Mouse (Mus musculus) thymus, adult 2 months (tissue): ENCODE data around the gene Orc1. TPM values are rescaled to one million over a fixed set of nuclear protein-coding genes. Genes with fewer than 3 reads are reported as not detected.
A peak's percentile ranks its signal among the peaks of the same experiment; 100 is the strongest.

Experiments
- DNase-seq: peaks from one replicate; pipeline ENCODE4 v3.0.0; 2021
- H3K27ac ChIP-seq: fragments of 200-500 bp; 2 replicates; pipeline ENCODE4 v1.5.1; 2012; ENCODE audit warnings: low read length, control low read depth; ENCODE audit not compliant: control insufficient read depth, insufficient read depth
- H3K27me3 ChIP-seq: fragments of 200-500 bp; 2 replicates; pipeline ENCODE4 v1.6.1; 2012; ENCODE audit warnings: mild to moderate bottlenecking, low read length, moderate library complexity, mixed read lengths; ENCODE audit not compliant: control insufficient read depth, insufficient read depth
- H3K36me3 ChIP-seq: fragments of 200-500 bp; 2 replicates; pipeline ENCODE4 v1.6.1; 2012; ENCODE audit warnings: mild to moderate bottlenecking, low read length, moderate library complexity; ENCODE audit not compliant: control insufficient read depth, insufficient read depth
- H3K4me1 ChIP-seq: fragments of 200-500 bp; replicated peaks from 2 replicates; pipeline ENCODE4 v1.6.1; 2012; ENCODE audit warnings: low read length; ENCODE audit not compliant: control insufficient read depth, insufficient read depth
- H3K4me3 ChIP-seq: fragments of 200-500 bp; 2 replicates; pipeline ENCODE4 v1.5.1; 2012; ENCODE audit warnings: mild to moderate bottlenecking, low read length, control low read depth, moderate library complexity; ENCODE audit not compliant: control insufficient read depth, insufficient read depth
- CTCF ChIP-seq: fragments of 200-500 bp; IDR thresholded peaks from 2 replicates; pipeline ENCODE4 v1.5.1; 2012; ENCODE audit warnings: mild to moderate bottlenecking, control low read depth, low read length, moderate library complexity, borderline replicate concordance; ENCODE audit not compliant: control insufficient read depth, poor library complexity, insufficient read depth; ENCODE audit errors: extremely low read depth
- POLR2A ChIP-seq: fragments of 200-500 bp; IDR thresholded peaks from 2 replicates; pipeline ENCODE4 v1.6.1; 2012; ENCODE audit warnings: mild to moderate bottlenecking, low read length, control low read depth, moderate library complexity; ENCODE audit not compliant: control insufficient read depth, poor library complexity, insufficient read depth; ENCODE audit errors: extremely low read depth
- WGBS: fragments of 180-500 bp; shearing (Covaris S2); methylation state at CpG from one replicate; pipeline ENCODE4 v1.1.7; 2018; 5-methylcytosine and 5-hydroxymethylcytosine counted together
- polyA plus RNA-seq: library from polyadenylated mRNA; depleted of rRNA; stranded (reverse); fragments of >200 nt; gene quantifications from 2 replicates; pipeline ENCODE4 v1.2.3, GENCODE M21; 2012; rRNA removed

The Orc1 gene
- polyA plus RNA-seq, 1 experiment, result 3.8 TPM

DNA sequence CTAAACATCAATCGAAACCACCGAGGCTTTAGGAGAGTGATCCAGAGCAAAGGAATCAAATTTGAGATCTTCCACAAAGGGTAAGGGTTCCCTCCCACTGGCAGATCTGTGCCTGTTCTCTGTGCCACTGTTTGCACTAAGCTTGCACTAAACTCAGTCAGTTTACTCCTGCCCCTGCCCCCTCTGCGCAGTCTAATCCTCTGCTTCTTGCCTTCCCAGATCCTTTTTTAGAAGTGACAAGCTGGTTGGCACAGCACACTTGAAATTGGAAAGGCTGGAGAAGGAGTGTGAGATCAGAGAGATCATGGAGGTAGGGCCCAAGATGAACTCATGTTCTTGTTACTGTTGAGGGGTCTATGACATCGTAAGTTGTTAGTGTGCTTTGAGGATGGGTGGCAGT lies 52.4 kb downstream of the Orc1 start:
- Histone ChIP-seq H3K4me1 (no peaks in the 10 kb centered on the region), H3K36me3 (peaks cover 68% of the 10 kb centered on the region), H3K27ac (no peak overlapping the region), H3K4me3 (no peak overlapping the region), H3K27me3 (no peaks in the 10 kb centered on the region)
- DNase-seq, result no peak
- over 99% methylated on average over 4 of the region's 4 CpGs for whole genome bisulfite sequencing
- no peak for TF ChIP-seq CTCF
- no peak for TF ChIP-seq POLR2A

DNA sequence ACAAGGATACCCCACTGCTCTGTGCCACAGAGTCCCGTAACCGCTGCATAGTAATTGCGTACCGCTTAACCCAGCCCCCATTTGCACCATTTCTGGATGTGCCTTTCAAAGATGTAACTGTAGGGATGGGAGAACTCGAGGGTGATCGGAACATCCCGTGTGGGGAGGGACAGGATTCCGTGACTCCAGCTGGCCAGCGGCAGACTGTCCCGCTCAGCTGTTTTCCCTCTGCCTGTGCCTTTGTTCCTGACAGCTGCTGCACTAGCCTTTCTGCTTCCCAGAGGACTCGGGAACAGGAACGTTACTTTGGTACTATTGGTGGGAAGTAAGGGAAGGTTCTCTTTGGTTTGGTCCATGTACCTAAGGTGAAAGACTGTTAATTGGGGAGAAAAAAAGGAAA lies 54.5 kb downstream of the Orc1 start:
- Histone ChIP-seq H3K27me3 (no peaks in the 10 kb centered on the region), H3K4me3 (no peak overlapping the region), H3K36me3 (peaks cover 48% of the 10 kb centered on the region), H3K27ac (no peak overlapping the region), H3K4me1 (no peaks in the 10 kb centered on the region)
- TF ChIP-seq CTCF (no peak), POLR2A (no peak)
- DNase-seq, result no peak
- WGBS, result 96% methylated on average over 12 of the region's 12 CpGs

DNA sequence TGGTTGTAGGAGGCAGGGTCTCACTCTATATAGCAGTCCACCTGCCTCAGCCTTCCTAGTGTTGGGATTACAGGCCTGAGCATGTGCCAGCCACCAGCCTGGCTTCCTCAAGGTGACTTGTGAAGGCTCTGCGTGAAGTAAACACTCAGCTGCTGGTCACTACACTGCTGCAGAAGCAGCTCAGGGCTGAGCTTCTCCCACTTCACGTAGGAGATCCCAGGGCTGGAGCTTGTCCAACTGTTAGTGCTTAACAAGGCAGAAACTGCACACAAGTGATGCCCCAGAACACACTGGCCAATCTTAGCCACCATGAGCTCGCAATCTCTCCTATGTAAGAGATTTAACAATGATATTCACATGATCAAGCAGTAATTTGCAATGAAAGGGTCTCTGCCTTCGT lies 55.5 kb downstream of the Orc1 start:
- 92% methylated on average over 4 of the region's 4 CpGs for WGBS
- TF ChIP-seq CTCF, result no peak
- no peak for TF ChIP-seq POLR2A
- H3K4me3 ChIP-seq, result no peak overlapping the region
- no peaks in the 10 kb centered on the region for H3K4me1 ChIP-seq
- H3K27me3 ChIP-seq, result no peaks in the 10 kb centered on the region
- H3K36me3 ChIP-seq, result peaks cover 38% of the 10 kb centered on the region
- H3K27ac ChIP-seq, result no peak overlapping the region
- DNase-seq, result no peak

DNA sequence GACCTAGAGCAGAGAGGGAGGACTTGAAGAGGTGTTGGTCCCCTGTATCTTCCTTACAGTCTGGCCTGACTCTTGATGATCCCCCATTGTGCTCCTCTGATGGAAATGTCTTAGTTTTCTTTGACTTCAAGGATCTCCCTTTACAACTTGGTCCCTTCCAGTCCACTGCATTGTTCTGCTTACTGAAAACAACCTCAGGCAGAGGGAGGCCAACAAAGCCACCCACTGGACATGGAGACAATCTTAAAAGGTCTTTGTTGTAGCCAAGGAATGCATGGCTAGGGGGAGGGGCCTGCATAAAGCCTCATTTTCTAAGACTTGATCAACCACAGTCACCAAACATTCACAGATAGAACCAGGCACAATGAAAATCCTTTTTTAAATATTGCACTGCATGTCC lies 55.9 kb downstream of the Orc1 start:
- no peak for TF ChIP-seq POLR2A
- TF ChIP-seq CTCF, result no peak
- Histone ChIP-seq H3K27me3 (no peaks in the 10 kb centered on the region), H3K4me3 (no peak overlapping the region), H3K27ac (no peak overlapping the region), H3K36me3 (peaks cover 34% of the 10 kb centered on the region), H3K4me1 (no peaks in the 10 kb centered on the region)
- DNase-seq, result no peak

DNA sequence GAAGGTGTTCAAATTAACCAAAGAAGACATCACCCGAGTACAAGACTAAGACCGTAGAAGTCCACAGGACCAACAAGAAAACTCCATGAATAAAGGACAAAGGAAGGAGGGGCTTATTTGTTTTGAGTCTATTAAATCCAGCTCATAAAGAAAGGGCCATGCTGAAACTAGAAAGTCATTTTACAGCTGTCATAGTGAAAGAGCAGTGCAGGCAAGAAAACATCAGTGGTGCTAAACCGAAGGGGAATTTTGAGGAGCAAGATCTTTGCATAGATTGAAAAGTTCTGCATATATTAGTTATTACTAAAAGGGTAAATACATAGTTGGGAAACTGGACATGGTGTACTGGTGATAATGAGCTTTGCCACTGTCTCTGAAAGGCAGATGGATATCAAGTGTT lies 58.5 kb downstream of the Orc1 start:
- Histone ChIP-seq H3K27ac (no peak overlapping the region), H3K4me1 (no peaks in the 10 kb centered on the region), H3K36me3 (peaks cover 12% of the 10 kb centered on the region), H3K27me3 (no peaks in the 10 kb centered on the region), H3K4me3 (no peak overlapping the region)
- 97% methylated on average over 3 of the region's 3 CpGs for WGBS
- DNase-seq, result no peak
- TF ChIP-seq CTCF (no peak), POLR2A (no peak)

DNA sequence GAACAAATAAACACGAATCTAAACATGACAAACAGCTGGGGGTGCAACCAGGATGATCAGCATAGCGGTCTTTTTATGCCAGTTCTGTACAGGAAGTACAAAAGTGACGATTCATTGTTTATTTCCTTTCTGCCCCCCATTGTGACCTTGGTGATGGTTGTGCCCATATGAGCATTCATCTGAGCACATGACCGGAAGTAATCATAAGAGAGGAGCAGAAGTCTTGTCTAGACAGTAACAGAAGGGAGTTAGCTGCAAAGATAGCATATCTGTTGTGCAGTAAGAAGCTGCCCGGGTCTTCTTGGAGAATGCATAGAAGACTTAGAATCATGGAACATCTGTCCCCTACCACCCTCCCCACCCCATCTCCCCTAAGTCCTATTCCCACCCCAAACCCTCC lies 59.5 kb downstream of the Orc1 start:
- peaks cover 1% of the 10 kb centered on the region for H3K36me3 ChIP-seq
- H3K4me3 ChIP-seq, result no peak overlapping the region
- WGBS, result 43% methylated on average over 5 of the region's 5 CpGs
- no peaks in the 10 kb centered on the region for H3K4me1 ChIP-seq
- peak; percentile 7 for DNase-seq
- TF ChIP-seq CTCF, result no peak
- no peak overlapping the region for H3K27ac ChIP-seq
- no peaks in the 10 kb centered on the region for H3K27me3 ChIP-seq

DNA sequence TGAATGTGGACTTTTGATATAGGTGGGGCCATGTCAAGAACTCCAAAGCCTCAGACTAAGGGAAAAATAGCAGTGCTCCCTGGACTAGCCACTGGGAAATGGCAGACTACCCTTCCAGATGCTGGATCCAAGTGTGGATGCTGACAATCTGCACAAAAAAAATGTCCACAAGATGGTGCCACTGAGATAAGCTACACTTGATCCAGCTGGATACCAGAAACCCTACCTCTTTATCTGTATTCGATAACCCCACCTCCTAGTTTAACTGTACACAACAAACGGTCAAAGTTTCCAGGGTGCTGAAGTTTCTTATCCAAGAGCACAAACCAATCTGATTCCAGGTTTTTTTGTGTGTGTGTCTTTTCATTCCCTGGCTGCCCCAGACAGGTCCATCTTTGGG lies 85.2 kb downstream of the Orc1 start:
- Histone ChIP-seq H3K27me3 (no peaks in the 10 kb centered on the region), H3K36me3 (no peaks in the 10 kb centered on the region), H3K4me1 (no peaks in the 10 kb centered on the region), H3K4me3 (no peak overlapping the region), H3K27ac (no peak overlapping the region)
- TF ChIP-seq POLR2A (no peak), CTCF (no peak)
- no peak for DNase-seq
- WGBS, result 55% methylated on average over 2 of the region's 2 CpGs

Other genes with a start within 250 kb of the Orc1 start
- not detected in 2 replicates for gene Shisal2a, start 196.1 kb upstream of the Orc1 start, polyA plus RNA-seq
- gene Gpx7, start 172.5 kb upstream of the Orc1 start, polyA plus RNA-seq, result 3.7 and 4.7 TPM in 2 replicates
- gene Tut4, start 120.0 kb upstream of the Orc1 start, polyA plus RNA-seq, result 93.5 and 105 TPM in 2 replicates
- 7.2 and 8.0 TPM in 2 replicates for gene Prpf38a, start 87 bp upstream of the Orc1 start, polyA plus RNA-seq
- gene Cc2d1b, start 40.5 kb downstream of the Orc1 start, polyA plus RNA-seq, result 73.1 and 73.2 TPM in 2 replicates
- gene 3110021N24Rik, start 140.2 kb downstream of the Orc1 start, polyA plus RNA-seq, result 0.09 TPM in 1 of 2 replicates, not detected in the other
- gene Zfyve9, start 201.4 kb downstream of the Orc1 start, polyA plus RNA-seq, result 0.73 and 0.84 TPM in 2 replicates